Mouse (Mus musculus) limb, embryonic 11.5 days (tissue): ENCODE data around the gene Herc2. TPM values are rescaled to one million over a fixed set of nuclear protein-coding genes. Genes with fewer than 3 reads are reported as not detected.
"Not testable (repeated sequence)": the region's sequence is repeated elsewhere in the genome, so short reads cannot be mapped to it uniquely, and the experiment has no call there.

Experiments used
- ATAC-seq: fragments of 200-750 bp; cut with Nextera tagmentation; 2 replicates; pipeline ENCODE4 v1.8.0; 2017; ENCODE audit warnings: low read depth; ENCODE audit not compliant: insufficient number of reproducible peaks, low FRiP score, low TSS enrichment
- DNase-seq: peaks from one replicate; pipeline ENCODE4 v3.0.0-alpha.2; 2015; ENCODE audit warnings: low spot score
- H3K27ac ChIP-seq: fragments of 300-500 bp; sonication (generic); replicated peaks from 2 replicates; pipeline ENCODE4 v1.5.1; 2014; ENCODE audit warnings: low read depth, mild to moderate bottlenecking, low read length
- H3K27me3 ChIP-seq: fragments of 300-500 bp; sonication (generic); 2 replicates; pipeline ENCODE4 v1.6.1; 2014; ENCODE audit warnings: mild to moderate bottlenecking, low read length, mixed read lengths; ENCODE audit not compliant: control insufficient read depth, insufficient read depth
- H3K36me3 ChIP-seq: fragments of 300-500 bp; sonication (generic); 2 replicates; pipeline ENCODE4 v1.6.1; 2014; ENCODE audit warnings: mild to moderate bottlenecking, low read length, moderate library complexity, mixed read lengths; ENCODE audit not compliant: control insufficient read depth, insufficient read depth
- H3K4me1 ChIP-seq: fragments of 300-500 bp; sonication (generic); 2 replicates; pipeline ENCODE4 v1.6.1; 2014; ENCODE audit warnings: low read length, mixed read lengths; ENCODE audit not compliant: control insufficient read depth, insufficient read depth
- H3K4me2 ChIP-seq: fragments of 300-500 bp; sonication (generic); 2 replicates; pipeline ENCODE4 v1.6.1; 2014; ENCODE audit warnings: low read depth, mild to moderate bottlenecking, moderate library complexity; ENCODE audit not compliant: severe bottlenecking
- H3K4me3 ChIP-seq: fragments of 300-500 bp; sonication (generic); 2 replicates; pipeline ENCODE4 v1.5.1; 2014; ENCODE audit warnings: low read depth, low read length
- H3K9ac ChIP-seq: fragments of 300-500 bp; sonication (generic); 2 replicates; pipeline ENCODE4 v1.6.1; 2014; ENCODE audit warnings: mild to moderate bottlenecking, low read length
- H3K9me3 ChIP-seq: fragments of 300-500 bp; sonication (generic); 2 replicates; pipeline ENCODE4 v1.6.1; 2016; ENCODE audit warnings: low read length; ENCODE audit not compliant: control insufficient read depth
- WGBS: fragments of 180-500 bp; shearing (Covaris S2); extraction: QIAGEN DNeasy Blood & Tissue Kit; methylation state at CpG from one replicate; pipeline ENCODE4 v1.1.7; 2014; 5-methylcytosine and 5-hydroxymethylcytosine counted together
- polyA plus RNA-seq: library from polyadenylated mRNA; unstranded; fragments of >200 nt; fragmentation: Nextera tagmentation; extraction: Ambion mirVana; gene quantifications from 2 replicates; pipeline ENCODE4 v1.2.1, GENCODE M21; 2014

The Herc2 gene
- 21.5 and 29.7 TPM in 2 replicates for polyA plus RNA-seq

DNA sequence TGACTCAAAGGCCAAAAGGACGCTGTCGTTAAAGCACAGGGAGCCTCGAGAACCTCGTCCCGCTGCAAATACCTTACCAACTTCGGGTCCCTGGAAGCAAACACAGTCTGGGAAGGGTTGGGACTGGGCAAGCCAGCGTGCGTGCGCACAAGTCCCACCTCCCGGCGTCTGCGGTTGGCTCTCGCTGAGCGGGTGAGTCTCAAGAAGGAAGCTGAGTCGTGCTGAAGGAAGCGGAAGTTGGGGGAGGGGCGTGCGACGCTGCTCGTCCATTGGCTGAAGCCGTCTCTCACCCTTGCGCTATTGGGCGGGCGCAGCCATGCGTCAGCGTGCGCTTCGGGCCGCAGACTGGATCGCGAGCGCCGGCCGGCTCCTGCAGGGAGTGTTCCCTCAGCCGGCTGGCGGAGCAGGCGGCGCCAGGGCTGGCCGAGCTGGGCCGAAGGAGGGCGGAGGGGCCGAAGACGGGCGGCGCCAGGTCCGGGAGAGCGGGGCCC, at the start of gene Herc2:
Gene Herc2 (plus strand): TSS at position 366 of the 491 bp plus-strand sequence.
- Histone ChIP-seq H3K36me3 (no peaks in the 10 kb centered on the region), H3K27ac (peak within 1 kb of the TSS; percentile 78), H3K4me3 (peak within 1 kb of the TSS; percentile 62), H3K4me2 (peak within 1 kb of the TSS; percentile 66), H3K9me3 (no peaks in the 10 kb centered on the region), H3K9ac (peak within 1 kb of the TSS; percentile 73), H3K4me1 (no peaks in the 10 kb centered on the region), H3K27me3 (no peaks in the 10 kb centered on the region)
- DNase-seq (peak; percentile 99), ATAC-seq (peak; percentile 100)
- under 1% methylated on average over 35 of the region's 47 CpGs for WGBS

DNA sequence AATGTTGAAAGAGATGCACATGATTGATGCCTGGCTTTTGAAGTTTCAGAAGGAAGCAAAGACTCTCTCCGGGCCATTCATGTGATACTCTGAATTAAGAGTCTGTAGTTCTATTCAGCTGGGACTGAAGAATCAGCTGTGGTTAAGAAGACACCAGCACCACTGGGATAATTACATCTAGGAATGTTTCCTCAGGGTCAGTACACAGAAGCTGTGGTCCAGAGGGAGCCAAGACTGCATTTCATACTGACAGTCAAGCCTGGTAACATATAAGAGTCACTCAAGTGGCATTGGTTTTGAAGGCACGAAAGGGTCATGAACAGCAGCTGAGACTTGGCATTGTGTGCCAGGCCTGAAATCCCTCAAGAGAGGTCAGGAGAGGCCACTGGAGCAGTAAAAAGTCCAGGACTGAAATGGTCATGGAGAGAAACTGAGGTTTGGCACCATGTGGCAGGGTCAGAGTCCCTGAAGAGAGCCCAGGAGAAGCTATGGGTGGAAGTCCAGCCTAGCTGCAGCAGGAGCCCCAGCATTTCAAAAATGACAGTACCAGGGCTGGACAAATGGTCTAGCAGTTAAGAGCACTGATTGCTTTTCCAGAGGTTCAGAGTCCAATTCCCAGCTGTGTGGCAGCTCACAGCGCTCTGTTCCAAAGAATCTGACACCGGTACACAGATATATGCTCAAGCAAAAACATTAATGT, 39.5 kb upstream of the Herc2 start:
- Histone ChIP-seq H3K4me2 (no peak overlapping the region), H3K36me3 (no peaks in the 10 kb centered on the region), H3K9ac (no peak overlapping the region), H3K9me3 (no peaks in the 10 kb centered on the region), H3K4me1 (no peaks in the 10 kb centered on the region), H3K27ac (no peak overlapping the region), H3K4me3 (no peak overlapping the region), H3K27me3 (no peaks in the 10 kb centered on the region)
- ATAC-seq (no peak), DNase-seq (no peak)
- 81% methylated on average over 4 of the region's 4 CpGs for WGBS

DNA sequence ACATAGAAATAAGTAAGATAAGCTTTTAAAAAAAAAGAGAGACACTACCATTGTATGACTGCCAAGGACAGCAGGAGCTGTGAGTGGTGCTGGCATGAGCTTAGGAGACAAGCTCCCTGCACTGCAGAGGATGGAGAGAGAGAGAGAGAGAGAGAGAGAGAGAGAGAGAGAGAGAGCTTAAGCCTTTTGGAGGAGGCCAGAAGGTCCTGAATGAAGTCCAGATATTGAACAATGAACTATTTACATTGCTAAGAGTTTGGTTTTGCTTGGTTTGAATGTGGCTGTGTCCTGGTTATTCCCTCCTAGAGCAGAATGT, 39.0 kb upstream of the Herc2 start:
- Histone ChIP-seq H3K9ac (no peak overlapping the region), H3K27ac (no peak overlapping the region), H3K9me3 (no peaks in the 10 kb centered on the region), H3K4me1 (no peaks in the 10 kb centered on the region), H3K4me3 (no peak overlapping the region), H3K4me2 (no peak overlapping the region), H3K36me3 (no peaks in the 10 kb centered on the region), H3K27me3 (no peaks in the 10 kb centered on the region)
- no peak for DNase-seq
- no peak for ATAC-seq

DNA sequence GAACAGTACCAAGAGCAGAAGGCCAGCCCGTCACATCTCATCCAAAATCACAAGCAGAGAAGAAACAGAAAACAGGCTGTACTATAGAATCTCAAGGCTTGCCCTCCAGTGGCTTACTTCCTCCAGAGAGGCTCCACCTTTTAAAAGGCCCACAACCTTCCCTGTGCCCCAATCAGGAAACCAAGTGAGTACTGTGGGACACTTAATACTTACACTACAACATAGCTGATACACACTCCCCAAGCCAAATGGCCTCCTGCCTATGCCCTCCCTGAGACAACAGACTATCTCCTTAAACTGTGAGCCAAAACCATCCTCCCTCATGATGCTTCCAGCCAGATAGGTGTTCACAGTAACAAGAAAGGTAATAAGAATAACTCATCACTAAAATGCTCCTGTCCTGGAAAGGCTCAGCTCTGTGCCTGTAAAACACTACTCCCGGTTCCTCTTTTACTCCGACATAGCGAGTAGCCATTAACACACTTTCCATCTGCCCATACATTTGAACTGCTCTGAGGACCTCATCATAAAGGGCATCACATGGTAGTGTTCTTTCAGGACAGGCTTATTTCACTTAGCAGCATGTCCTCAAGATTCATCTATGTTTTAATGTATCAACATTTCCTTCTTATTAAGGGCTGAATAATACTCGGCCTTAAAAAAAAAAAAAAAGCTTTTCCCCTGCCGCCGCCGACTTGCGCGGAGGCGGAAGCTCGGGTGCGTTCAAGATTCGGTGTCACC, 36.6 kb upstream of the Herc2 start:
- no peak overlapping the region for H3K27ac ChIP-seq
- no peaks in the 10 kb centered on the region for H3K4me1 ChIP-seq
- WGBS, result 94% methylated on average over 14 of the region's 14 CpGs
- H3K9me3 ChIP-seq, result no peaks in the 10 kb centered on the region
- no peak for ATAC-seq
- H3K9ac ChIP-seq, result no peak overlapping the region
- no peak for DNase-seq
- H3K36me3 ChIP-seq, result no peaks in the 10 kb centered on the region
- no peak overlapping the region for H3K4me2 ChIP-seq
- no peaks in the 10 kb centered on the region for H3K27me3 ChIP-seq
- H3K4me3 ChIP-seq, result no peak overlapping the region

DNA sequence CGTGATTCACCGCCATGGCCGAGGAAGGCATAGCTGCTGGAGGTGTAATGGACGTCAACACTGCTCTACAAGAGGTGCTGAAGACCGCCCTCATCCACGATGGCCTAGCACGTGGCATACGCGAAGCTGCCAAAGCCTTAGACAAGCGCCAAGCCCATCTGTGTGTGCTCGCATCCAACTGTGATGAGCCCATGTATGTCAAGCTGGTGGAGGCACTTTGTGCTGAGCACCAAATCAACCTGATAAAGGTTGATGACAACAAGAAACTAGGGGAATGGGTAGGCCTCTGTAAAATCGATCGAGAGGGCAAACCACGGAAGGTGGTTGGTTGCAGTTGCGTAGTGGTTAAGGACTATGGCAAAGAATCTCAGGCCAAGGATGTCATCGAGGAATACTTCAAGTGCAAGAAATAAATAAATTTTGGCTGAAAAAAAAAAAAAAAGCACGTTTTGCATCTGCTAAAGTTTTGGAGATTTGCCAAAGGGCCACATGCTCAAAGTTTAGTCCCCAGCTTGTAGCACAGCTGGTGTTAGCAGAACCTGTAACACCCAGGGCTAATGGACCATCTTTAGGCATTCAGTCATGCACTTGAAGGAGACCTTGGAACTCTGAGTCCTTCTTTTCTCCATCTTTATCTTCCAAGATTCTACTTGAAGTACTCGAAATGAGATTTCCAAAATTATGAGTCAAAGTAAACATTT, 35.8 kb upstream of the Herc2 start:
- not testable (repeated sequence) for ATAC-seq, H3K4me2 ChIP-seq, H3K9ac ChIP-seq, H3K4me1 ChIP-seq, H3K27me3 ChIP-seq, H3K9me3 ChIP-seq, H3K36me3 ChIP-seq, H3K4me3 ChIP-seq, DNase-seq, H3K27ac ChIP-seq
- WGBS, result 92% methylated on average over 6 of the region's 18 CpGs

DNA sequence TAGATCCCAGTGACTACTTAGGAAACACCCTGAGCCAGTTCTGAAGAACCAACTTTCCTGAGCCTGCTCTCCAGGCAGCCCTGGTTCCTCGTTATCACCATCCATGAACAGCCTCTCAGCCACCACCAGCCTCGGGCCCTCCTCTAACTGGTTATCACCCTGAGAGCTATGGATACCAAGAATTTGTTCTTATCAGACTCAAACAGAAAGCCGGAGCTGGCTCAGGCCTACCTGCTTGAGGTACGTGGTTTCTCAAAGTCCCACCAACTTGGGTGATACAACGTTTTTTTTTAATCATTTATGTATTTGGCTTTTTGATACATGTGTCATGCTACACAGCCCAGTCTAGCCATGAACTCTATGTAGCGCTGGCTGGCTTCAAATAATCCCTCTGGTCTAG, 34.8 kb upstream of the Herc2 start:
- no peaks in the 10 kb centered on the region for H3K9me3 ChIP-seq
- no peak overlapping the region for H3K9ac ChIP-seq
- no peak overlapping the region for H3K4me3 ChIP-seq
- no peak overlapping the region for H3K4me2 ChIP-seq
- no peaks in the 10 kb centered on the region; the same call in 1 of the 2 replicates for H3K4me1 ChIP-seq
- DNase-seq (no peak), ATAC-seq (no peak)
- no peaks in the 10 kb centered on the region for H3K27me3 ChIP-seq
- no peaks in the 10 kb centered on the region for H3K36me3 ChIP-seq
- 88% methylated on average over 6 of the region's 6 CpGs for WGBS
- no peak overlapping the region for H3K27ac ChIP-seq

DNA sequence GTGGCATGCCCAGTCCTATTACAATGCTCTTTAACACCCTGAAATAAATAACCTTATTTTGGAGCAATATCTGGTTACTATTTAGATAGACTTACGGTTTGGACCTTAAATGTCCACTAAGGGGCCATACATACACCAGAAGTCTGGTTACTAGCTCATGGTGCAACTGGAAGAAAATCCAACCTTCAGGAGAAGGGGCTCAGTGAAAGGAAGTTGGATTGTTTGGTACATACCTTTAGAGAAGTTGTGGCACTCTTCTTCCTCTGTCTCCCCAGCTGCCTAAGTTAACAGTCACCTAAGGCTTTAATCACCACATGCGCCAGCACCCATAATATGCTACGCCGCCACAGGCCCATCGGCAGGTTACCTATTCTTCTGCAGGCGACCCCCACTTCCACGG, 34.2 kb upstream of the Herc2 start:
- Histone ChIP-seq H3K9me3 (no peaks in the 10 kb centered on the region), H3K9ac (no peak overlapping the region), H3K27ac (no peak overlapping the region), H3K4me3 (no peak overlapping the region), H3K4me2 (no peak overlapping the region), H3K27me3 (no peaks in the 10 kb centered on the region), H3K4me1 (no peaks in the 10 kb centered on the region; the same call in 1 of the 2 replicates), H3K36me3 (no peaks in the 10 kb centered on the region)
- ATAC-seq, result no peak
- WGBS, result 91% methylated on average over 7 of the region's 7 CpGs
- no peak for DNase-seq

DNA sequence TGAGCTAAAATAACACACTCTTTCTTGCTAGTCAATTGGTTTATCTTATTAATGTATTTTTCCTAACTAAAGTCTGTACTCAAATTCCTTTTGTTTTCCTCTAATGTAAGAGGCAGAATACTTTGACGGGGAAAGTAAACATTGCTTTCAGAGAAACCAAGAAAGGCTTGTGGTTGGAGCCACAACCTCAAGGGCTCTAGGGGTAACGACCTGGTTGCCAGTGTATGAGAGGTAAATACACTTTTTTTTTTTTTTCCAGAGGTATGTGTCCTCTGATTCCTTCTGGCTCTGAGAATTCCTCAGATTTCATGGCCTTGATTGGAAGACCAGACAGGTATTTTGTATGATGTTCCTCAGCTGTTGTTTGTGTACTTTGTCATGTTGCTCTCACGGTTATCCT, 32.2 kb upstream of the Herc2 start:
- Histone ChIP-seq H3K36me3 (no peaks in the 10 kb centered on the region), H3K9ac (no peak overlapping the region), H3K27me3 (no peaks in the 10 kb centered on the region), H3K4me2 (no peak overlapping the region), H3K9me3 (no peaks in the 10 kb centered on the region), H3K27ac (no peak overlapping the region), H3K4me3 (no peak overlapping the region), H3K4me1 (no peaks in the 10 kb centered on the region; the same call in 1 of the 2 replicates)
- DNase-seq, result no peak
- ATAC-seq, result no peak
- WGBS, result 79% methylated on average over 3 of the region's 3 CpGs
